Mouse (Mus musculus) fibroblast of lung, adult 2 months (primary cell): ENCODE data around the gene B3gnt9.

Source experiments
- DNase-seq: peaks from one replicate; pipeline ENCODE4 v3.0.0-alpha.2; 2011; ENCODE audit warnings: low read depth

B3gnt9 gene

DNA sequence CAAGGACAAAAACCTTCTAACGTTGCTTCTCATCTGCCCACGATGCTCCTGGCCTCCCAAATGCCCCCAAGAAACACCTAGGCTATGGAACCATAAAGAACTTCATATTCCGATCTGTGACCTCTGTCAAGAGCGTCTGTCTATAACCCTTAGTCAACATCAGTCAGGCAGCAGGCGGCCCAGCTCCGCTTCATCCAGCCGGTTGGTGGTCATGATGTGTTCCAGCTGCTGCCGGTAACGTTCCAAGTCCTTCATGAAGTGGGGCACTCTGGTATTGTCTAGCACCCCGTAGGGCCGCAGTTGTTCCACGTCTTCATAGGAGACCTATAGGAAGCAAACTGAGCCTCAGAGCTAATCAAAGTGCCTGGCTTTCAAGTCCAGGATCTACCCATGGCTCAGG is 26.9 kb upstream of the B3gnt9 start:
- DNase-seq: no peak

GRCm38 (mm10) chr8:105280567-105280966 is 25.6 kb upstream of the B3gnt9 start:
- no peak for DNase-seq

GRCm38 (mm10) chr8:105278911-105279334 is 24.0 kb upstream of the B3gnt9 start:
- peak; percentile 74 for DNase-seq

DNA sequence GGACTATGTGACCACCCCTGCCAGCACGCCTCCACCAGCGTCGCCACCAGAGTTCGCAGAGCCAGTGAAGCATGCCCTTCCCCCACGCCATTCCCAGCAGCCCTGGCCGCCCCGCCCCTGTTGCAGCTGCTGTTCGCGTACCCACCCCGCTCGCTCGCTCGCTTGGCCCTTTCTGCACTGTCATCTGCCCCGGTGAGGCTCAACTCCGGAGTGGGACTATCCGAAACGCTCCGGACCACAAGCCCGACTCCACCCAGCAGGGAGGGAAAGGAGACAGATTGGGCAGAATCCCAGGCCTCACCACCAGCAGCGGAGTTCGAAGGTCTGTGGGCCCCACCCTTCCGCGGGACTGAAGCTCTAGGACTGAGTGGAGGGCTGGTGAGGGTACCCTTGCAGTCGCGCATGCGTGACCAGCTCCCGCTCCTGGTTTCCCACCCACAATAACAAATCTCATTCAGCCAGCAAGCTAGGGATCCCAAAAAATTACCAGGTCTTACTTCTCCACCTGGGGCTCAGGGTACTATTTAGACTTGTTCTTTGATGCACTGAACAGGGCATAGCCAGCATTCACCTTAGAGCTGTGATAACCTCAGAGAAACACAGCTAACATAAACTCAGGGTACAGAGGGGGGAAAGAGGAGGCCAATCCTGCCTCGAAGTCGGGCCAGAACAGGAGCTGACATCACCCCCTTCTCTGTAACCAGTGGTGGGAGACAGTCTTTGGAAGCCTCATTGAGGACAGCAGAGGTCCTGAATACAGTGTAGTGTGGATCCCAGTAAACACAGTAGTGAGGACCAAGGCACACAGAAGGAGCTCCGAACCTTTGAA is 21.6 kb upstream of the B3gnt9 start:
- no peak for DNase-seq

DNA sequence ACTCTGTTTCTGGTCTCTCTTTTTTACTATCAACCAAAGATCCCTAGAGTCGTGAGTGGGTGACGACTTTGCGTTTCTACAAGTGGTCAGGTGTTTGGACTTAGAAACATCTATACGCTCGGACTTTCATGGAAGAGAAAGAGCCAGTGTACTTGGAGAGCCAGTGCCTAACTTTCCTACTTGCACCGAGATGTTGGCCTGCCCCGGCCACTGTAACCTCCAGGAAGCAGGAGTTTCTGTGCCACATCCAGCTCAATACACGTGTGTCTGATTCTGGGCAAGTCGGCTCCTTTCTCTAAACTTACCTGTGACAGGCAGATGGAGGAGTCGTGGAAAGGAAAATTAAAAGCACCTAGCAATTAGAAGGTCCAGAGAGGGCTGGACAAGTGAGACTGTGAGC is 20.9 kb upstream of the B3gnt9 start, which contains the start of gene Nol3:
Nol3 (plus strand) TSS at position 301 of the 400 bp plus-strand sequence.
- DNase-seq: no peak

DNA sequence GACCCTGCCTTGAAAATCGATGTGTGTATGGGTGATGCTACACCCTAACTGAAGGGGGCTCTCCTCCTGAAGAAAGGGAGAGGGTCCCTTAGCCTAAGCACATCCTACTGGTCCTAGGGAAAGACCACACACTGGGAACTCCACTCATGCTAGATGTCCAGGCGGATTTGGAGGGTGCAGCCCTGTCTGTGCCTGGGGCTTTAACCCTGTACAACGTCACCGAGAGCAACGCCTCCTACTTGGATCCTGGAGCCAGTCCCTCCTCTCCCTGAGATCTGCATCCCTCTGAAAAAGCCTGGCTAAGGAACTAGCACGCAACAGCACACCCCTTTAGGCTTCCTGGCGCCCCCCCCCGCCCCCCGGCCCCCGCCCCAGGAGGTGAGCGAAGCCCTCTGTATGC is 20.4 kb upstream of the B3gnt9 start:
- no peak for DNase-seq

DNA sequence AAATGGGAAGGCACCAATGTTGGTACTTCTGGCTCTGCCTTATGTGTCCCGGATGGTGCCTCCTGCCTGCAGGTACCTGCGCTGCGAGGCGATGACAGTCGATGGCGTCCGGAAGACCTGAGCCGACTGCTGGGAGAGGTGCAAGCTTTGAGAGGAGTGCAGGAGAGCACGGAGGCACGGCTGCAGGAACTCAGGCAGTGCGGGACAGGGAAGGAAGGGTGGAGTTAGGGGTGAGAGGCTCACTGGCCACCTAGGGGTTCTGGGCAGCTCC is 15.9 kb upstream of the B3gnt9 start:
- DNase-seq: no peak

DNA sequence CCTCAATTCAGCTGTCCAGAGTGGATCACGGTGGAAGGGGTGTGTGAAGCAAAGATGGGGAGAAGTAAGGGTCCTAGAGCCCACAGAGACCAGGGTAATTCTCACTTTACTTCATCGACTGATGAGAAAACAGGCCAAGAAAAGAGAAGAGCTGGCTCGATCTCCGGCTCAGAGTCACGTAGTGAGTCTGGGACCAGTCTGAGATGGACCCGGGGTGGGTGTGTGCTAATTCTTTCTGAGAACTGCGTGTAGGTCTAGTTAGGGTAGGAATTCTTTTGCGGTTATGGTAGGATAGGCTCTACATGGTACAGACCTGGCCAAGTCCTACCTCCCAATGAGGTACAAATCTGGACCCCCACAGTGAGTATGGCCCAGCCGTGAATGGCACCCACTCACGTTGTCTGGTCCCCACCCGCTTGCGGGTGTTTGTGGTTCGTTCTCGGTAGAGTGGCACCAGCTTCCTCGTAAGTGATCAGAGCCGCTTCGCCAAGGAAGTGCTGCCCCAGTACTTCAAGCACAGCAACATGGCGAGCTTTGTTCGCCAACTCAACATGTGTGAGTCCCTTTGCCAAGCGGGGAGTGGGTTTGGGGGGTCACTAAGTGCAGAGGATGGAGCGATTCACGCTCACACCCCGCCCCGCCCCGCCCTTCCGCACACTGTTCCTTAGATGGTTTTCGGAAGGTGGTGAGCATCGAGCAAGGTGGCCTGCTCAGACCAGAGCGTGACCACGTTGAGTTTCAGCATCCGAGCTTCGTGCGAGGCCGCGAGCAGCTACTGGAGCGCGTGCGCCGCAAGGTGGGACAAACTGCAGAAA is 15.4 kb upstream of the B3gnt9 start:
- DNase-seq: no peak

- peak; percentile 36 for DNase-seq
Measured at GRCm38 (mm10) chr8:105269461-105269947, 14.6 kb upstream of the B3gnt9 start, which contains the start of gene Hsf4. Hsf4 (plus strand) TSS chr8:105269801.

GRCm38 (mm10) chr8:105269075-105269458 is 14.1 kb upstream of the B3gnt9 start:
- DNase-seq: no peak

- no peak for DNase-seq
Measured at GRCm38 (mm10) chr8:105268342-105269074, 13.6 kb upstream of the B3gnt9 start.

DNA sequence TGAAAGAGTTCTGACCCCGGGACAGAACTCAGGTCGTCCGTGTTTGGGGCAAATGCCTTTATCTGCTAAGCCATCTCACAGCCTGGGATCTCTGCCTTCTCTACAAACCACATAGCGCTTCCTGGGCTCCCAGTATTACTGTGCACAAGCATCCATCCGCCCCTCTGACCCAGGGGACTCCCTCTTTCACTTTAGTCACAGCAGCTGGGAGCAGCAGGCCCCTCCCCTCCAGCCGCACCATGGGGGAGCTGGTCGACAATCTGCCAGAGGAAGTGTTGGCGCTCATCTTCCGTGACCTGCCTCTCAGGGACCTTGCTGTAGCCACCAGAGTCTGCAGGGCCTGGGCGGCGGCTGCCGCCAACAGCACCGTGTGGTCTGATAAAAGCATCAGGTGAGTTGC is 11.8 kb upstream of the B3gnt9 start:
- no peak for DNase-seq

DNA sequence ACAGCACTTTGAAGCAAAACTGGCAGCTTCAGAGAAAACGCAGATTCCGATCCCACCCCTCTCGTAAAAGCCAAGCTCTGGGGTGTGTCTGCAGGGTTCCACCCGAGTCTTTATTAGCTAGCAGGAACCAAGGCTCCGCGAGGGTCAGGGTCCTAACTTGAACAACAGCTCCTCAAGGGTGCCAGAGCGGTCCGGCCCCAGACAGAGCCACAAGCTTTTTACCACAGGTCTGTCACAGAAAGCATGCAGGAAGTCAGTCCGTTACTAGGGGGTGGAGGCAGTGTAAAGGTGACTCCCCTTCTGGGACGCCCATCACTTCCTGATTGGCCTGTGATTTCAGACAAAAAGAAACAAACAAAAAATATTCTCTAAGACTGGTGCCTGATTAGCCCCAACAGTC is 10.2 kb upstream of the B3gnt9 start:
- DNase-seq: no peak

- peak; percentile 28 for DNase-seq
Measured at GRCm38 (mm10) chr8:105264024-105264982, 9.3 kb upstream of the B3gnt9 start, which contains the start of the genes Tradd and Fbxl8. Tradd (minus strand) TSS chr8:105264609. Fbxl8 (plus strand) TSS chr8:105264648.

DNA sequence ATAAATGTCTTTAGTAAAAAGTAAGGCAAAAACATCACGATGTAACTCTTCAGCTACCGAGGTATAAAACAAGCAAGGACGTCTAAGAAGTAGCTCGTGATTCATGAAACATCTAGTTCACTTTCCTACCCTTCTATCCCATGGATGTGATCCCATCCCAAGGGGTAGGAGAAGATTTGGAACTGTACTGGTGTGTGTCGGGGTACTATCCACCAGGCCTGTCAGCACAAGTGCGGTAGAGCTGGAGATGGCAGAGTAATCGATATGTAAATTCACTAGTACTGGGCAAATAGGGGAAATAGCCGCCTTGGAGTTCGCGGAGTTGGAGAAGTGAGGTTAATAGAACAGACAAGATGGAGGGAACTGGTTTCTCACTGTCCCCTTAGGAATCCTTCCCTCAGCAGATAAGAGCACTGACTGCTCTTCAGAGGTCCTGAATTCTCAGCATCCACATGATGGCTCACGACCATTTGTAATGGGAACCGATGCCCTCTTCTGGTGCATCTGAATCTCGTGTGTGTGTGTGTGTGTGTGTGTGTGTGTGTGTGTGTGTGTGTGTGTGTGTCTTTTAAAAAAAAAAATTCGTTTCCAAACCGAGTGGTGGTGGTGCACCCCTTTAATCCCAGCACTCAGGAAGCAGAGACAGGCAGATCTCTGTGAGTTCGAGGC is 8.4 kb upstream of the B3gnt9 start:
- DNase-seq: no peak

GRCm38 (mm10) chr8:105261326-105261980 is 6.5 kb upstream of the B3gnt9 start:
- DNase-seq: no peak

DNA sequence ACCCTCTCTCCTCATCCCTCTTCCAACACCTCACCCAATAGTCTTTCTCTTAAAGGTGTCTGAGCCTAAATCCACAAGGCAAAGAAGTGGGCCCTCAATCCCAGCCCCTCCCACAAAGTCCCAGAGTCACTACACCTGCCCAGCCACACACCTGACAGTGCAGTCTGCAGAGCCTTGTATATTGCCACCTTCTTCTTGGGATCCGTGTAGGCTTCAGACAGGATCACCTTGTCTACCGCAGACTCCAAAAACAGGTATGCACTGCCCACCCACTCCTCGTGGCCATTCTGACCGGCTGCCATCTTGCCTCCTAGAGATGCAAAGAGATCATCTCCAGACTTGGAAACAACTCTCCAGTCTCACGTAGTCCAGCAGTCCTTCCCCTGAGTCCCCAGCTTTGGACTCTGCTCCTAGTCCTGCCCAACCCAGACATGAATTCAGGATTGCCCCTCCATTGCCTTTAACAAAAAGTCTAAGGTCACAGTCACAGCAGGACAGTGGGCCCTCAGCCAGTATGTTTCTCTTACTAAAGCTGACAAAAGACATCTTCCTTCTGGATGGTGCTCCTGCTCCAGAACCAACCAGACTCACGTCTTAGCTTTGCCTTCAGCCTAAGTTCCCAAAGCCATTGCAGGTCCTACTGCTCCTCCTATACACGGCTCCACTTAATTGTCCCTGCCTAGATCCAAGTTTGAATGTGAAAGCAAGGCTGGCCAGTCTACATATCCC is 5.6 kb upstream of the B3gnt9 start:
- DNase-seq: no peak

DNA sequence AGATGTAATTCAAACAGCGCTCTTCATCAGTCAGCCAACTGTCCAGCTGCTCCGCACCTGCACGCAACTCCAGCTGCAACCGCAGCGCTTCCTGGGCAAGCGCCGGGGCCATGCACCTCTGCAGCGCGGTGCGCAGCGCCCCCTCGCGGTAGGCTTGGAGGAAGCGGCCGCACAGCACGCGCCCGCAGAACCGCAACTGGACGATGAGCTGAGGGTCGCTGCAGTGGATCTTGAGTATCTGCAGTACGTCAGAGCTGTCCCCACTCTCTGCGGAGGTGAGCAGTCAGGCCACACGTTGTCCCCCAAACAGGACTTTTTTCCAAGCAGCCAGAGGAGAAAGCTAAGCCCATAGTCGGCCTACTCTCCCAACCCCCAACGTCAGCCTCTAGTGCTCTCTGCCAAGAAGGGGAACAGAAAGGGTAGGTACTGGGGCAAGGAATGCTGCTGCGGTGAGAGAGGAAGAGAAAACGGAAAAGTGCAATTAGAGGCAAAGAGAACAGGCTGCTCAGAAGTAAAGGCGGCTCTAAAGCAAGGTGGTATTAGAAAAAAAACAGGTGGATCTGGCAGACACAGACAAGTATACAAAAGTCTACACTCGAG is 4.9 kb upstream of the B3gnt9 start:
- no peak for DNase-seq
